Mouse (Mus musculus) yolk sac, embryonic 10.5 days (tissue): ENCODE measurements around the gene Rab3a.

ENCODE experiments used
- DNase-seq: peaks from one replicate; pipeline ENCODE4 v3.0.0-alpha.2; 2017; ENCODE audit warnings: low spot score

The Rab3a gene

GRCm38 (mm10) chr8:70801156-70801555 is 46.7 kb downstream of the Rab3a start:
- no peak for DNase-seq

- no peak for DNase-seq
These were observed 47.4 kb downstream of the Rab3a start for GRCm38 (mm10) chr8:70801830-70802229.

GRCm38 (mm10) chr8:70802786-70803510 is 48.5 kb downstream of the Rab3a start:
- no peak for DNase-seq

GRCm38 (mm10) chr8:70803761-70804480 is 49.4 kb downstream of the Rab3a start:
- DNase-seq: no peak

GRCm38 (mm10) chr8:70804481-70805206 is 50.2 kb downstream of the Rab3a start, which contains the start of gene Mast3:
Gene Mast3, minus strand, starts transcription at chr8:70805054.
- peak; percentile 85 for DNase-seq

DNA sequence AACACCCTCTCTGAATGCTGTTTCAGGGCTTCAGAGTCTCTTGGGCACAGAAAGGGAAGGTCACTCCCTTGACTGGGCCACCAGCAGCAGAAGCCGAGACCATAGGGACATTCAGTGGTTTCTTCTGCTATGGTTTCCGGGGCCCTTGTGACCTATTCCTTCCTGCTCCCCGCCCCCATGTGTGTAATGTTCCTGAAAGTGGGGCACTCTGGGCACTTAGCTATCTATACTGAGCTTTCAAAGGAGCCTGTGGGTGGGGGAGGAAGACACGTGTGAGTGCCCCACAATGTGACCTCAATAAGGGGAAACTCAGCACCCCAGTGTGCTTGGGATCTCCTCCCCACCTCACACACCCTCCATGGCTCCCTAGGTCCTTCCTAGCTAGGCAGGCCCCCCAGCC is 52.1 kb downstream of the Rab3a start:
- DNase-seq: no peak

DNA sequence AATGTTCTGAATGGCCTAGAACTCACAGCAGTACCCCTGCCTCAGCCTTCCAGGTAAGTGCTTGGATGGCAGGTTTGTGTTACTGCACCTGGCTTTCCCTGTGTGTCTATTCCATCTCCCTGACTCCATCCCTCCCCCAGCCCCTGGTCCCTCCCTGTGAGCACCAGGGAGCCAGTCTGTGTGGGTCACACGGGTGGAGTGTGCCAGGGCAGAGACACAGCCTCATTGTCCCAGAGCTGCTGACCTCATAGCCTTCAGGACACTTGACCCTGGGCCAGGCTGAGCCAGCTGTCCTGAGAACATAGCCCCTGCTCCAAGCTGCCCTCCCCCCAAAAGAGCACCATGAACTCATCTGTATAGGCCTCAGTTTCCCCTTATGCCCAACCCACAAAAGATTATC is 52.8 kb downstream of the Rab3a start:
- DNase-seq: no peak

DNA sequence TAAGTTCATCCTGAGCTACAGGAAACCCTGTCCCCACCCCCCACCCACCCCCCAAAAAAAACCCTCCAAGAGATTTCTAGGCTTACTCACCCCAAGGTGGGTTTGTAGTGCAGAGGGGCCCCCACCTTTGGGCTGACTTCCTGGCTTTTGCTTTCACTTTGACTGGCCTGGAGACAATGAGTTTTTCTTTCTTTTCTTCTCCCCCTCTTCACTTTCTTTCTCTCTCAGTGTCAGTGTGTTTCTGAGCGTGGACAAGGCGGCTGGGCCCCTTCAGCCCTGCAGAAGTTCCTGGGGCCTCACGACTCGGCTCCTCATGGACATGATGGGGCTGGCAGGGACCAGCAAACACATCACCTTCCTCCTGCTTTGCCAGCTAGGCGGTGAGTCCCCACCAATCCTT is 53.8 kb downstream of the Rab3a start, which contains the start of gene Il12rb1:
TSS of gene Il12rb1 (plus strand) at position 211 of the 400 bp plus-strand sequence.
- DNase-seq: no peak
